Mouse (Mus musculus) olfactory bulb, adult 2 months (tissue): ENCODE measurements around the gene Gm10638.

Experiments used
- CTCF ChIP-seq: fragments of 200-500 bp; IDR thresholded peaks from 2 replicates; pipeline ENCODE4 v1.5.1; 2012; ENCODE audit warnings: low read depth, mild to moderate bottlenecking, low read length, moderate library complexity; ENCODE audit not compliant: insufficient read depth
- POLR2A ChIP-seq: fragments of 200-500 bp; IDR thresholded peaks from 2 replicates; pipeline ENCODE4 v1.6.1; 2012; ENCODE audit warnings: mild to moderate bottlenecking, low read depth, low read length, moderate library complexity; ENCODE audit not compliant: insufficient read depth

DNA sequence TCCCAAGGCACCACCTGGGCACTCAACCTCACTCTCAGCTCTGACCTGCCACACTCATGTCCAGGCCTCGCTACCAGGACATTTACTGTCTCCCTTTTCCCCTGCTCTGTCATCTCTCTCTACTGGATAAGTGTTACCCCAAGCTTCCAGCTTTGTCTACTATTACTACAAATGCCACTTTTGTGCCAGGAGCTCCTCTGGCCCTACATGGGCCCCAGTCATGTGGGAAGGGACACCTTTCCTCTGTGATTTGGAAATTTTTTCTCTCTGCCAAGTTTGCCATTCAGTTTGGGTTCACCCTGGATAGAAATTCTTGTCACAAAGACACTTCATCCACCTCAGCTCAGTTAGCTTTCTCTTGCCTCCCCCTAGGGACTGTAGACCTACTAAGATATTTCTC lies 14.6 kb upstream of the Gm10638 start:
- no peak for TF ChIP-seq CTCF
- TF ChIP-seq POLR2A: no peak
